Mouse (Mus musculus): ENCODE measurements around the gene Bysl.

- TF ChIP-seq CTCF (IDR thresholded peaks at IDR 0.05; ENCODE audit: low read depth) (peak; percentile 53), EP300 (IDR thresholded peaks at IDR 0.05; ENCODE audit: low read depth) (no peak)
These were observed 2.7 kb upstream of the Bysl start for GRCm38 (mm10) chr17:47614018-47614417.
